Mouse (Mus musculus) liver, embryonic 15.5 days (tissue): ENCODE measurements around the gene Rufy2. TPM values are rescaled to one million over a fixed set of nuclear protein-coding genes. Genes with fewer than 3 reads are reported as not detected.
A peak's percentile ranks its signal among the peaks of the same experiment; 100 is the strongest.
"Not testable (repeated sequence)": the region's sequence is repeated elsewhere in the genome, so short reads cannot be mapped to it uniquely, and the experiment has no call there.

Experiments
- ATAC-seq: fragments of 200-750 bp; cut with Nextera tagmentation; 2 replicates; pipeline ENCODE4 v1.8.0; 2017; ENCODE audit warnings: moderate number of reproducible peaks, mild to moderate bottlenecking, moderate library complexity; ENCODE audit not compliant: insufficient read depth
- H3K27ac ChIP-seq: fragments of 300-500 bp; sonication (generic); replicated peaks from 2 replicates; pipeline ENCODE4 v1.5.1; 2015; ENCODE audit warnings: mild to moderate bottlenecking, inconsistent platforms
- H3K27me3 ChIP-seq: fragments of 300-500 bp; sonication (generic); 2 replicates; pipeline ENCODE4 v1.6.1; 2015; ENCODE audit warnings: mild to moderate bottlenecking, inconsistent platforms
- H3K36me3 ChIP-seq: fragments of 300-500 bp; sonication (generic); replicated peaks from 2 replicates; pipeline ENCODE4 v1.6.1; 2015; ENCODE audit warnings: moderate library complexity, mild to moderate bottlenecking, inconsistent platforms
- H3K4me1 ChIP-seq: fragments of 300-500 bp; sonication (generic); replicated peaks from 2 replicates; pipeline ENCODE4 v1.6.1; 2015; ENCODE audit warnings: inconsistent platforms
- H3K4me2 ChIP-seq: fragments of 300-500 bp; sonication (generic); 2 replicates; pipeline ENCODE4 v1.6.1; 2015; ENCODE audit warnings: moderate library complexity, mild to moderate bottlenecking, inconsistent platforms
- H3K4me3 ChIP-seq: fragments of 300-500 bp; sonication (generic); replicated peaks from 2 replicates; pipeline ENCODE4 v1.5.1; 2015; ENCODE audit warnings: mild to moderate bottlenecking, inconsistent platforms
- H3K9ac ChIP-seq: fragments of 300-500 bp; sonication (generic); 2 replicates; pipeline ENCODE4 v1.6.1; 2015; ENCODE audit warnings: moderate library complexity, mild to moderate bottlenecking, inconsistent platforms
- H3K9me3 ChIP-seq: fragments of 300-500 bp; sonication (generic); replicated peaks from 2 replicates; pipeline ENCODE4 v1.6.1; 2016; ENCODE audit warnings: inconsistent platforms
- WGBS: fragments of 180-500 bp; shearing (Covaris S2); methylation state at CpG from one replicate; pipeline ENCODE4 v1.1.7; 2015; ENCODE audit warnings: mixed read lengths; ENCODE audit not compliant: insufficient replicate concordance; 5-methylcytosine and 5-hydroxymethylcytosine counted together
- polyA plus RNA-seq: library from polyadenylated mRNA; unstranded; fragments of >200 nt; fragmentation: Nextera tagmentation; extraction: Ambion mirVana; gene quantifications from 2 replicates; pipeline ENCODE4 v1.2.1, GENCODE M21; 2015

Gene Rufy2
- polyA plus RNA-seq, 1 experiment from 2014 or later, result 1.8 TPM

GRCm38 (mm10) chr10:63052011-63052410 lies 72.0 kb downstream of the Rufy2 start:
- Histone ChIP-seq H3K27me3 (no peaks in the 10 kb centered on the region), H3K4me3 (no peak overlapping the region), H3K9me3 (no peaks in the 10 kb centered on the region), H3K4me1 (no peaks in the 10 kb centered on the region), H3K36me3 (0 out of 2 replicates have a peak, but pooled peaks cover 3% of the 10 kb centered on the region), H3K27ac (no peak overlapping the region), H3K4me2 (no peak overlapping the region), H3K9ac (no peak overlapping the region)
- no peak for ATAC-seq
- WGBS, result 65% methylated on average over 6 of the region's 6 CpGs

DNA sequence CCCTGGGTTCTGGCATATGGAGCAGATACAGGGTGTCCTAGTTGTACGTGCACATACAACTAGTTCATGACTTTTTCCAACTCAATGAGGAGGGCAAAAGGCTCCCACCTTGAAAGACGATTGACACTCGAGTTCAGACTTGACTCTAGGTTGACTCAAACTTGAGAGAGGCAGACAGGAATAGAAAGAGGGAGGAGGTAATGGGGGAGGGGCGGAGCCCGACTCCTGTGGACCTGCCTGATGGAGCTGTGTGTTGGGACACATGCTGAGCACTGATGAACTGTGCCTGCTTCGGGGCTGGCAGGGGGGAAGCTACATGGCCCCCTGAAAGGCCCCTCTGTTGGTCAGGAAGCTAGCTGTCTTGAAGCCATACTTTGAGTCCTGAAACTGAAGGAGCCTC lies 73.0 kb downstream of the Rufy2 start:
- Histone ChIP-seq H3K36me3 (0 out of 2 replicates have a peak, but pooled peaks cover 3% of the 10 kb centered on the region), H3K4me3 (no peak overlapping the region), H3K27me3 (no peaks in the 10 kb centered on the region), H3K9ac (no peak overlapping the region), H3K9me3 (no peaks in the 10 kb centered on the region), H3K4me2 (no peak overlapping the region), H3K27ac (no peak overlapping the region), H3K4me1 (no peaks in the 10 kb centered on the region)
- WGBS, result 44% methylated on average over 6 of the region's 6 CpGs
- ATAC-seq, result no peak

GRCm38 (mm10) chr10:63054071-63054470 lies 74.0 kb downstream of the Rufy2 start:
- not testable (repeated sequence) for H3K27me3 ChIP-seq, H3K4me3 ChIP-seq, H3K27ac ChIP-seq, H3K9ac ChIP-seq, H3K36me3 ChIP-seq, H3K4me2 ChIP-seq, H3K4me1 ChIP-seq, H3K9me3 ChIP-seq, ATAC-seq
- WGBS, result 65% methylated on average over 6 of the region's 6 CpGs

GRCm38 (mm10) chr10:63054586-63054985 lies 74.6 kb downstream of the Rufy2 start:
- Histone ChIP-seq H3K27ac (no peak overlapping the region), H3K9ac (no peak overlapping the region), H3K4me3 (no peak overlapping the region), H3K36me3 (0 out of 2 replicates have a peak, but pooled peaks cover 3% of the 10 kb centered on the region), H3K4me1 (no peaks in the 10 kb centered on the region), H3K9me3 (no peaks in the 10 kb centered on the region), H3K27me3 (no peaks in the 10 kb centered on the region), H3K4me2 (no peak overlapping the region)
- no peak for ATAC-seq
- WGBS, result 70% methylated on average over 2 of the region's 2 CpGs

DNA sequence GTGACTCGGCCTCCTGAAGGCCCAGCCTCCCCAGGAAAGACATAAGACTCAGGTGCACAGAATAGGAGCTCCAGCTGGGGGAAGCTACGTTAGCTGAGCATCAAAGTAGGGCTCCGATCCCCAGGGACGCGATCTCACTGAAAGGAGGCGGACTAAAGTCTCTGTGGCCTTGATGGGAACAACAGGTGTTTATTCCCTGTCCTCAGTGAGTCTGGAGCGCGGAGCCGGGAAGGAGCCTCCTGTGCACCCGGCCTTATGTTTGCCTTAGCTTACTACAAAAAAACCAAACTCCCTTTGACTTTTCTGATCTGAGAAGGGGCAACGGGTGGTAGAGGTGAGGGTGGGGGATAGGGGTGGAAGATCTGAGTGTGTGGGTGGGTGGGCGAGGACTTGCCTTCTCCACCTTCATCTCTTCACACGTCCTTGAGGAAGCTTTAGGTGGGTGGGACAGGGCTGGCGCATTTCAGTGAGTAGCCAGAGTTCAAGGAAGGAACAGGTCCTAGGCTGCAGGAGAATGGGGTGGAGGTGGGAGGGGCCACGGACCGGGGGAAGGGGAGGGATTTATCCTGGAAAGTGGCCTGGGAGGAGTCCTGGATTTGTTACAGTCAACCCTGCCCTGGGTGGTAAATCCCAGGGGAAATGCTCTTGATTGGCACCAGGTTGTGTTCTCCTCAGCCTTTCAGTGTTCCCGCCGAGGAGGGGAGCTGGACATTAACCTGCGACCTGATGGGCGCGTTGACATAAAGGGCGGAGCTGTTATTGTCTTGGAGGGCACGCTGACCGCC lies 77.1 kb downstream of the Rufy2 start:
- WGBS, result 38% methylated on average over 24 of the region's 24 CpGs
- H3K4me1 ChIP-seq, result no peaks in the 10 kb centered on the region
- H3K27me3 ChIP-seq, result no peaks in the 10 kb centered on the region
- no peak overlapping the region for H3K27ac ChIP-seq
- no peak overlapping the region for H3K4me2 ChIP-seq
- H3K9ac ChIP-seq, result no peak overlapping the region
- H3K36me3 ChIP-seq, result 0 out of 2 replicates have a peak, but pooled peaks cover 3% of the 10 kb centered on the region
- H3K4me3 ChIP-seq, result no peak overlapping the region
- H3K9me3 ChIP-seq, result no peaks in the 10 kb centered on the region
- no peak for ATAC-seq

GRCm38 (mm10) chr10:63059862-63060261 lies 79.8 kb downstream of the Rufy2 start, which contains the start of gene Pbld1:
Pbld1 (plus strand) TSS chr10:63060162.
- H3K9ac ChIP-seq, result no peak within 1 kb of the TSS
- no peak within 1 kb of the TSS for H3K4me2 ChIP-seq

GRCm38 (mm10) chr10:63060406-63060805 lies 80.4 kb downstream of the Rufy2 start:
- H3K4me3 ChIP-seq, result no peak overlapping the region
- WGBS, result 58% methylated on average over 11 of the region's 11 CpGs
- no peaks in the 10 kb centered on the region for H3K9me3 ChIP-seq
- no peaks in the 10 kb centered on the region for H3K27me3 ChIP-seq
- no peak overlapping the region for H3K9ac ChIP-seq
- peaks cover 8% of the 10 kb centered on the region; the same call in 1 of the 2 replicates for H3K4me1 ChIP-seq
- peak; percentile 28 for ATAC-seq
- H3K27ac ChIP-seq, result peak overlapping the region; percentile 77
- H3K4me2 ChIP-seq, result no peak overlapping the region
- H3K36me3 ChIP-seq, result no peaks in the 10 kb centered on the region

More at GRCm38 (mm10) chr10:63059862-63060261, 79.8 kb downstream of the Rufy2 start, which contains the start of gene Pbld1:
- Histone ChIP-seq H3K4me3 (no peak within 1 kb of the TSS), H3K36me3 (no peaks in the 10 kb centered on the region), H3K27me3 (no peaks in the 10 kb centered on the region), H3K9me3 (no peaks in the 10 kb centered on the region), H3K4me1 (peaks cover 6% of the 10 kb centered on the region; the same call in 1 of the 2 replicates), H3K27ac (peak within 1 kb of the TSS; percentile 77)
- WGBS, result 51% methylated on average over 2 of the region's 2 CpGs
- no peak for ATAC-seq

DNA sequence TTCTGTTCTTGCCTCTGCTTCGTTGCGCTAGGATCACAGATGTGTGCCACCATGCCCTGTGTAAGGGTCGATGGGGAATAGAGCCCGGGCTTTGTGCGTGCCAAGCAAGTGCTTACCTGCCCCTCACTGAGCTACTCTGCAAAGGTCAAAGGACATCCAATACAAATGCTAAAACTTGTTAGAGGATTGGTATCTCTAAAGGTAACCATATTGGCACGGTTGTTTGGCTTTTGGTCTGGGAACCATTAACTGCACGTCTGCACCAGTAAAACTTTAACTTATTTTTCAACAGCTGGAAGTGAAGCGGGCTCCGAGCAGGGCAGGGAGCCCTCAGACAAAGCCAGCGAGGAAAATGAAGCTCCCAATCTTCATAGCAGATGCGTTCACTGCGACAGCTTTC lies 81.2 kb downstream of the Rufy2 start:
- H3K36me3 ChIP-seq, result no peaks in the 10 kb centered on the region
- H3K4me3 ChIP-seq, result peak overlapping the region; percentile 32
- no peak overlapping the region for H3K9ac ChIP-seq
- H3K27me3 ChIP-seq, result no peaks in the 10 kb centered on the region
- 0 out of 2 replicates have a peak overlapping the region, but pooled peaks have one; percentile 35 for H3K4me2 ChIP-seq
- H3K9me3 ChIP-seq, result no peaks in the 10 kb centered on the region
- H3K27ac ChIP-seq, result peak overlapping the region; percentile 77
- WGBS, result 60% methylated on average over 12 of the region's 12 CpGs
- peaks cover 8% of the 10 kb centered on the region; the same call in 1 of the 2 replicates for H3K4me1 ChIP-seq
- peak; percentile 51; the same call in 1 of the 2 replicates for ATAC-seq

DNA sequence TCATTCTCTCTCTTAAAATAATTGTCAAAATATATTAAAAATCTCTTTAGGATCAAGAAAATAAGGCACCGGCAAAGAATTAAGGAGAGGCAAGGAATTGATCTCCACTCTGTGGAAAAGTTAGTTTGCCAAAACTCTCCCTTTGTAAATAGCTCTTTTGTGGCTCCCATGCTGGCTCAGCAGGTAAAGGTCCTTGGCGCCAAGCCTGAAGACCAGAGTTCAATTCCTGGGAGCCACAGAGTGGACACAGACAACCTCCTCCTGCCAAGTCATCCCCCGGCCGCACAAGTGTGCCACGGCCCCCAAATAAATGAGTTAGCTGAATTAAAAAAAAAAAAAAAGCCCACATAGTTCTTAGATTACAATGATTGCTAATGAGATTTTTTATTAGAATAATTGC lies 82.7 kb downstream of the Rufy2 start:
- Histone ChIP-seq H3K36me3 (no peaks in the 10 kb centered on the region), H3K9ac (no peak overlapping the region), H3K4me2 (no peak overlapping the region), H3K27ac (no peak overlapping the region), H3K27me3 (no peaks in the 10 kb centered on the region), H3K4me3 (peak overlapping the region; percentile 32; the same call in 1 of the 2 replicates), H3K9me3 (no peaks in the 10 kb centered on the region), H3K4me1 (peaks cover 8% of the 10 kb centered on the region; the same call in 1 of the 2 replicates)
- no peak for ATAC-seq
- WGBS, result 75% methylated on average over 5 of the region's 5 CpGs

DNA sequence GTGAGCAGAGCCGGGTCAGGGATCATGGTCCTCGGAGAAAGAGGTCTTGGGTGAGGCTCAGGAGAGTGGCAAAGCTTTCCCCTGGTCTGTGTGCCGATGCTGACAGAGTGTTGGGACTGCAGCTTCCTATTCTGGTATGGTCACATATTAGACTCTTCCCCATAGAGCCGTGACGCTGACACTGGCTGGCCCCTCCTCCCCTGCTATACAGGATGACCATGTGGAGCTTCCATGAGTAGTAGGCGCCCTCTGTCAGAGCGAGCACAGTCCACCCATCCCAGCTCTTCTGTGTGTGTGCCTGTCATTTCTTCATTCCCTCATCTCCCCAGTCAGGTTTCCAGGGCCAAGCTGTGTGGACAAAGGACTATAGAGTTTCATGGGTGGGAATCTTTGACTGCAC lies 83.3 kb downstream of the Rufy2 start:
- H3K4me1 ChIP-seq, result peaks cover 8% of the 10 kb centered on the region; the same call in 1 of the 2 replicates
- ATAC-seq, result no peak
- no peak overlapping the region for H3K9ac ChIP-seq
- no peak overlapping the region for H3K27ac ChIP-seq
- H3K27me3 ChIP-seq, result no peaks in the 10 kb centered on the region
- no peaks in the 10 kb centered on the region for H3K36me3 ChIP-seq
- no peak overlapping the region for H3K4me3 ChIP-seq
- WGBS, result 64% methylated on average over 7 of the region's 7 CpGs
- peak overlapping the region; percentile 28 for H3K4me2 ChIP-seq
- H3K9me3 ChIP-seq, result no peaks in the 10 kb centered on the region

DNA sequence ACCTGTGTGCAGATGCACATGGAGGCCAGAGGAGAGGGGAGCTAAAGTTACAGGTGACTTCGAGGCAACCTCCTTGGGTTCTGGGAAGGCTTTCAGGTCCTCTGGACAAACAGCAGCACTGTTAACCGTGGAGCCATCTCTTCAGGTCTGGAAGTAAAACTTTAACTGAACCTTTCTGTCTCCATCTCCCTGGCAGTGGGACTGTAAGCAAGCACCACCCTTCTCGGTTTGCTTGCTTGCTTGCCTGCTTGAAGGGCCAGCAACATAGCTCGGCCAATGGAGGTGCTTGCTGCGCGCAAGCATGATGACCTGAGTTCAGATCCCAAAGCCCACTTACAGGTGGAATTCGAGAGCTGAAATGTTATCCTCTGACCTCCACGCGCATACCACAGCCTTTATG lies 84.5 kb downstream of the Rufy2 start:
- Histone ChIP-seq H3K27ac (no peak overlapping the region), H3K4me3 (no peak overlapping the region), H3K36me3 (no peaks in the 10 kb centered on the region; the same call in 1 of the 2 replicates), H3K9ac (no peak overlapping the region), H3K4me1 (peaks cover 8% of the 10 kb centered on the region; the same call in 1 of the 2 replicates), H3K9me3 (no peaks in the 10 kb centered on the region), H3K27me3 (no peaks in the 10 kb centered on the region), H3K4me2 (no peak overlapping the region)
- ATAC-seq, result no peak
- 57% methylated on average over 9 of the region's 9 CpGs for WGBS
